Mouse (Mus musculus) forebrain, postnatal 0 days (tissue): ENCODE measurements around the gene Ccdc57. TPM values are rescaled to one million over a fixed set of nuclear protein-coding genes. Genes with fewer than 3 reads are reported as not detected.

Source experiments
- ATAC-seq: fragments of 200-750 bp; cut with Nextera tagmentation; 2 replicates; pipeline ENCODE4 v1.8.0; 2017; ENCODE audit warnings: mild to moderate bottlenecking, moderate library complexity
- DNase-seq: peaks from one replicate; pipeline ENCODE4 v3.0.0-alpha.2; 2015
- H3K27ac ChIP-seq: fragments of 300-500 bp; sonication (generic); 2 replicates; pipeline ENCODE4 v1.5.1; 2014; ENCODE audit warnings: low read depth, mild to moderate bottlenecking, antibody characterized with exemption, low read length, moderate library complexity, mixed read lengths
- H3K27me3 ChIP-seq: fragments of 300-500 bp; sonication (generic); 2 replicates; pipeline ENCODE4 v1.6.1; 2014; ENCODE audit warnings: mild to moderate bottlenecking, low read length, mixed read lengths; ENCODE audit not compliant: insufficient read depth
- H3K36me3 ChIP-seq: fragments of 300-500 bp; sonication (generic); 2 replicates; pipeline ENCODE4 v1.6.1; 2014; ENCODE audit warnings: mild to moderate bottlenecking, moderate library complexity; ENCODE audit not compliant: insufficient read depth
- H3K4me1 ChIP-seq: fragments of 300-500 bp; sonication (generic); 2 replicates; pipeline ENCODE4 v1.6.1; 2014; ENCODE audit warnings: antibody characterized with exemption; ENCODE audit not compliant: insufficient read depth
- H3K4me2 ChIP-seq: fragments of 300-500 bp; sonication (generic); 2 replicates; pipeline ENCODE4 v1.6.1; 2014; ENCODE audit warnings: low read depth, mild to moderate bottlenecking, moderate library complexity
- H3K4me3 ChIP-seq: fragments of 300-500 bp; sonication (generic); 2 replicates; pipeline ENCODE4 v1.5.1; 2014; ENCODE audit warnings: low read depth, low read length, mixed read lengths
- H3K9ac ChIP-seq: fragments of 300-500 bp; sonication (generic); 2 replicates; pipeline ENCODE4 v1.6.1; 2014; ENCODE audit warnings: mild to moderate bottlenecking
- H3K9me3 ChIP-seq: fragments of 300-500 bp; sonication (generic); 2 replicates; pipeline ENCODE4 v1.6.1; 2016; ENCODE audit warnings: low read length
- CTCF ChIP-seq: sonication (generic); IDR thresholded peaks from 2 replicates; pipeline ENCODE4 v1.5.1; 2016; ENCODE audit warnings: antibody characterized with exemption, control low read depth, low read depth
- WGBS: fragments of 180-500 bp; shearing (Covaris S2); extraction: QIAGEN DNeasy Blood & Tissue Kit; methylation state at CpG from one replicate; pipeline ENCODE4 v1.1.7; 2014; 5-methylcytosine and 5-hydroxymethylcytosine counted together
- polyA plus RNA-seq: library from polyadenylated mRNA; unstranded; fragments of >200 nt; fragmentation: Nextera tagmentation; extraction: Ambion mirVana; gene quantifications from 2 replicates; pipeline ENCODE4 v1.2.1, GENCODE M21; 2015
- total RNA-seq: library from RNA; depleted of rRNA; stranded (reverse); fragments of >200 nt; gene quantifications from 2 replicates; pipeline ENCODE4 v1.2.3, GENCODE M21; 2014; rRNA removed

The Ccdc57 gene
- 8.8 and 11.6 TPM in 2 replicates for total RNA-seq
- 4.9 and 6.9 TPM in 2 replicates for polyA plus RNA-seq

- WGBS, result 10% methylated on average over 44 of the region's 44 CpGs
- Histone ChIP-seq H3K27ac (peak within 1 kb of the TSS; percentile 51; the same call in 1 of the 2 replicates), H3K4me3 (peak within 1 kb of the TSS; percentile 53), H3K9ac (peak within 1 kb of the TSS; percentile 63), H3K4me2 (peak within 1 kb of the TSS; percentile 70), H3K27me3 (no peaks in the 10 kb centered on the region), H3K9me3 (no peaks in the 10 kb centered on the region), H3K4me1 (0 out of 2 replicates have a peak, but pooled peaks cover 7% of the 10 kb centered on the region), H3K36me3 (no peaks in the 10 kb centered on the region)
- DNase-seq (peak; percentile 94), ATAC-seq (peak; percentile 99)
- TF ChIP-seq CTCF, result no peak
Observed at GRCm38 (mm10) chr11:120932564-120933398, at the start of gene Ccdc57. Gene Ccdc57 (minus strand): TSS chr11:120932872.

GRCm38 (mm10) chr11:120982459-120982858, 49.8 kb upstream of the Ccdc57 start:
- peaks cover 52% of the 10 kb centered on the region for H3K36me3 ChIP-seq
- ATAC-seq (no peak), DNase-seq (no peak)
- H3K4me3 ChIP-seq, result no peak overlapping the region
- H3K9ac ChIP-seq, result no peak overlapping the region
- no peak overlapping the region for H3K4me2 ChIP-seq
- no peaks in the 10 kb centered on the region for H3K9me3 ChIP-seq
- no peak overlapping the region for H3K27ac ChIP-seq
- TF ChIP-seq CTCF, result no peak
- H3K4me1 ChIP-seq, result no peaks in the 10 kb centered on the region
- H3K27me3 ChIP-seq, result no peaks in the 10 kb centered on the region

DNA sequence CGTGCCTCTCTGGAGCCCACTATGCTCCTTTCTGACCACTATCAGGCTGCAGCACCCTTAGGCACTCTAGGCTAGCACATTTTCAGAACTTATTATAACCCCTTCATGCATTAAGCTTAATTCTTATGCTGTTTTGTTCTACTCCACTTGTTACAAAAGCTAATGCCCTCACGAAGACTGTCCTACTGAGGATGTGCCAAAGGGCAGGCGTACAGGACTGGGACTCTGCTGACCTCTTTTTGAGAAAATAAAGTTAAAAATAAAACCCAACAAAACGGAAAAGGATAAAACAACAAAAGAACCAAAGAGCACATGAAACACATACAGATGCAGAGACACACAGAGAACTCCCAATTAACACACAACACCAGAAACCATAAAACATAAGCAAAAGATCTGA, 49.0 kb upstream of the Ccdc57 start:
- H3K27me3 ChIP-seq, result no peaks in the 10 kb centered on the region
- no peak overlapping the region for H3K9ac ChIP-seq
- H3K4me3 ChIP-seq, result no peak overlapping the region
- no peak overlapping the region for H3K4me2 ChIP-seq
- no peaks in the 10 kb centered on the region for H3K4me1 ChIP-seq
- no peak overlapping the region for H3K27ac ChIP-seq
- DNase-seq, result no peak
- 84% methylated on average over 4 of the region's 4 CpGs for WGBS
- peaks cover 58% of the 10 kb centered on the region for H3K36me3 ChIP-seq
- TF ChIP-seq CTCF, result no peak
- H3K9me3 ChIP-seq, result no peaks in the 10 kb centered on the region
- no peak for ATAC-seq

DNA sequence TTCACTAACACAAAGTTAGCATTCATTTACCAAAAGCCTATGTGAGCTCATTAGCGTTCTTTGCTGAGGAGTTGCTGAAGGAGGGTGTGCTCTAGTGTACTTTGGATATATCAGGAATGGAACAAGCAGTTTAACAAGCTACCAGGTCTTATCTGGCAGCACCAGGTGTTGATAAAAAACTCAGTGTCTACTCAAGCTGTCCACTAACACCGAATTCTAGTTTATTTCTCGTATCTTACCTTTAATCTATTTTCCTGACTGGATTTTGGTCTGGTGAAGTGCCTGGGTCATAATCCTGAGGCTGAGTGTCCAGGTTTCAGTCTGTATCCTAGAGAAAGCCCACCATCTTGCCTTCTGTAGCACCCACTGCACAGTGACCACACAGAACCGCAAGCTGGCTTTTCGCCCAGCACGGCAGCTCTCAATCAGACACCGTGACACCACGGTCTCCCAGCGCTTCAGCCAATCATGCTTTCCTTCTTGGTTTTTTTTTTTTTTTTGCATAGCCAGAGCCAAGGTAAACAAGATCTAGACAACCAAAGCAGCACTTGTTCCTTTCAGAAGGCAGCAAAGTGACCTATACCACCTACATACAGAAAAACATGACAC, 47.9 kb upstream of the Ccdc57 start:
- ATAC-seq (no peak), DNase-seq (no peak)
- H3K4me2 ChIP-seq, result no peak overlapping the region
- H3K4me1 ChIP-seq, result no peaks in the 10 kb centered on the region
- H3K27me3 ChIP-seq, result no peaks in the 10 kb centered on the region
- H3K27ac ChIP-seq, result no peak overlapping the region
- 81% methylated on average over 9 of the region's 9 CpGs for WGBS
- peaks cover 62% of the 10 kb centered on the region for H3K36me3 ChIP-seq
- no peak overlapping the region for H3K9ac ChIP-seq
- H3K4me3 ChIP-seq, result no peak overlapping the region
- no peaks in the 10 kb centered on the region for H3K9me3 ChIP-seq
- no peak for TF ChIP-seq CTCF

GRCm38 (mm10) chr11:120979711-120980426, 47.2 kb upstream of the Ccdc57 start:
- no peak for DNase-seq
- no peak overlapping the region for H3K9ac ChIP-seq
- no peak overlapping the region for H3K4me2 ChIP-seq
- no peaks in the 10 kb centered on the region for H3K4me1 ChIP-seq
- peaks cover 64% of the 10 kb centered on the region for H3K36me3 ChIP-seq
- TF ChIP-seq CTCF, result no peak
- no peak overlapping the region for H3K27ac ChIP-seq
- no peaks in the 10 kb centered on the region for H3K9me3 ChIP-seq
- H3K27me3 ChIP-seq, result no peaks in the 10 kb centered on the region
- WGBS, result 87% methylated on average over 8 of the region's 8 CpGs
- no peak for ATAC-seq
- H3K4me3 ChIP-seq, result no peak overlapping the region

GRCm38 (mm10) chr11:120973318-120973717, 40.6 kb upstream of the Ccdc57 start:
- ATAC-seq (no peak), DNase-seq (no peak)
- Histone ChIP-seq H3K4me2 (no peak overlapping the region), H3K9me3 (no peaks in the 10 kb centered on the region), H3K4me3 (no peak overlapping the region), H3K27ac (no peak overlapping the region), H3K27me3 (no peaks in the 10 kb centered on the region), H3K4me1 (no peaks in the 10 kb centered on the region), H3K9ac (no peak overlapping the region), H3K36me3 (peaks cover 86% of the 10 kb centered on the region)
- 80% methylated on average over 6 of the region's 6 CpGs for WGBS
- TF ChIP-seq CTCF, result no peak

GRCm38 (mm10) chr11:120971237-120971636, 38.6 kb upstream of the Ccdc57 start:
- Histone ChIP-seq H3K4me1 (no peaks in the 10 kb centered on the region), H3K27me3 (no peaks in the 10 kb centered on the region), H3K4me3 (no peak overlapping the region), H3K36me3 (peaks cover 90% of the 10 kb centered on the region), H3K27ac (no peak overlapping the region), H3K9ac (no peak overlapping the region), H3K9me3 (no peaks in the 10 kb centered on the region), H3K4me2 (no peak overlapping the region)
- ATAC-seq (no peak), DNase-seq (no peak)
- no peak for TF ChIP-seq CTCF
- WGBS, result 91% methylated on average over 5 of the region's 5 CpGs
